Mouse (Mus musculus) E14TG2a.4 (cell line): ENCODE results near the gene Nfib.

ENCODE experiments used
- CTCF ChIP-seq: conservative IDR thresholded peaks from 2 replicates; pipeline ENCODE4 v1.5.1; 2014; ENCODE audit warnings: low read length
- NANOG ChIP-seq: IDR thresholded peaks from 2 replicates; pipeline ENCODE4 v1.6.1; 2014; ENCODE audit warnings: borderline replicate concordance, low read length, mixed read lengths
- POU5F1 ChIP-seq: IDR thresholded peaks from 2 replicates; pipeline ENCODE4 v1.6.1; 2014; ENCODE audit warnings: low read length, borderline replicate concordance

GRCm38 (mm10) chr4:82624285-82625045 lies 81.1 kb downstream of the Nfib start:
- no peak for TF ChIP-seq CTCF
- TF ChIP-seq POU5F1: no peak
- no peak for TF ChIP-seq NANOG
